Comparison of ENCODE assay signal across 8 mouse cellular contexts in genomic region chr9:62857719-62858261, GRCm38 (mm10). TPM values are rescaled to one million over a fixed set of nuclear protein-coding genes. Genes with fewer than 3 reads are reported as not detected.
A peak's percentile ranks its signal among the peaks of the same experiment; 100 is the strongest.
DNase-seq lines count a peak whose midpoint lies in the region; ATAC-seq and TF ChIP-seq lines count a peak whose summit lies in the region.

Gene Calml4, plus strand, starts transcription at chr9:62858080.

- H3K4me1 ChIP-seq in E14TG2a.4 (replicated peaks; ENCODE audit: low read depth, low read length), result peaks cover 51% of the 10 kb centered on the region
- peaks cover 39% of the 10 kb centered on the region for H3K4me1 ChIP-seq in lung, embryonic 15.5 days

- no peaks in the 10 kb centered on the region for H3K9me3 ChIP-seq in E14TG2a.4 (ENCODE audit: low read length)
- no peaks in the 10 kb centered on the region for H3K9me3 ChIP-seq in lung, embryonic 15.5 days

- DNase-seq in adrenal gland, postnatal 4 days (ENCODE audit: low spot score in 2 of 2), result peak; percentile 46 to 76
- DNase-seq in kidney, adult 18-20 months, result peak; percentile 93
- DNase-seq in retina, embryonic 14.5 days (ENCODE audit: low spot score), result peak; percentile 18
- DNase-seq in cerebellum, adult 9-10 months, result no peak

- no peak for TF ChIP-seq CTCF in E14TG2a.4 (conservative IDR thresholded peaks at IDR 0.05; ENCODE audit: low read length)

- peak within 1 kb of the TSS; percentile 25; the same call in 1 of the 2 replicates for H3K9ac ChIP-seq in lung, embryonic 15.5 days

- peak within 1 kb of the TSS; percentile 29 for H3K4me3 ChIP-seq in E14TG2a.4 (replicated peaks; ENCODE audit: low read length)
- H3K4me3 ChIP-seq in lung, embryonic 15.5 days, result peak within 1 kb of the TSS; percentile 21

- no peaks in the 10 kb centered on the region for H3K27me3 ChIP-seq in E14TG2a.4 (ENCODE audit: insufficient read depth, low read length)
- no peaks in the 10 kb centered on the region for H3K27me3 ChIP-seq in lung, embryonic 15.5 days

- 31% methylated on average over 20 of the region's 20 CpGs for WGBS in lung, embryonic 15.5 days

- peak within 1 kb of the TSS; percentile 70 for H3K27ac ChIP-seq in lung, embryonic 15.5 days

- H3K4me2 ChIP-seq in lung, embryonic 15.5 days, result peak within 1 kb of the TSS; percentile 50

- ATAC-seq in granulocyte monocyte progenitor cell, adult 5-6 weeks (replicated peaks; ENCODE audit: poor library complexity, severe bottlenecking), result peak; percentile 46
- ATAC-seq in lung, embryonic 15.5 days (ENCODE audit: borderline replicate concordance, extremely low read depth, low FRiP score, low TSS enrichment), result peak; percentile 72; the same call in 1 of the 2 replicates
- ATAC-seq in CD4-positive, CD25-positive, alpha-beta regulatory T cell, adult 4 months, result no peak

- H3K36me3 ChIP-seq in E14TG2a.4 (ENCODE audit: insufficient read depth, low read length), result no peaks in the 10 kb centered on the region
- H3K36me3 ChIP-seq in lung, embryonic 15.5 days, result no peaks in the 10 kb centered on the region

RNA-seq across cellular contexts. Expression of gene Calml4, which starts in this region (rescaled TPM):
- total RNA-seq in adrenal gland, postnatal 4 days (2021), result 10 to 100 TPM; 23.4 to 47.3 TPM
- total RNA-seq in granulocyte monocyte progenitor cell, adult 5-6 weeks (2014; fragmentation: Nextera tagmentation), result 1.1 and 6.9 TPM in 2 replicates
- 0.13 and 2.3 TPM in 2 replicates for total RNA-seq in granulocyte monocyte progenitor cell, adult 5-6 weeks (2017)
- polyA plus RNA-seq in lung, embryonic 15.5 days (2015; fragmentation: Nextera tagmentation; extraction: Ambion mirVana), result 11.8 and 12.8 TPM in 2 replicates
- polyA plus RNA-seq in CD4-positive, CD25-positive, alpha-beta regulatory T cell, adult 4 months (2017; shearing (Covaris generic)), result 1 to 10 TPM in 1 of 2 experiments, under 1 TPM in 1; 0.63 to 1.0 TPM
